Mouse (Mus musculus) brain, adult 10 weeks (tissue): Measurements from ENCODE around the gene Srp54c. TPM values are rescaled to one million over a fixed set of nuclear protein-coding genes. Genes with fewer than 3 reads are reported as not detected.

Experiments used
- polyA plus RNA-seq: library from polyadenylated mRNA; stranded (reverse); fragments of 350-450 nt; fragmentation: Illumina TruSeq; extraction: RNeasy Lipid Tissue Mini Kit (QIAGEN cat#74804); gene quantifications from one replicate; pipeline ENCODE4 v1.2.3, GENCODE M21; 2015; ENCODE audit warnings: low read depth, low replicate concordance

Gene Srp54c
- 77.4 TPM for polyA plus RNA-seq

DNA sequence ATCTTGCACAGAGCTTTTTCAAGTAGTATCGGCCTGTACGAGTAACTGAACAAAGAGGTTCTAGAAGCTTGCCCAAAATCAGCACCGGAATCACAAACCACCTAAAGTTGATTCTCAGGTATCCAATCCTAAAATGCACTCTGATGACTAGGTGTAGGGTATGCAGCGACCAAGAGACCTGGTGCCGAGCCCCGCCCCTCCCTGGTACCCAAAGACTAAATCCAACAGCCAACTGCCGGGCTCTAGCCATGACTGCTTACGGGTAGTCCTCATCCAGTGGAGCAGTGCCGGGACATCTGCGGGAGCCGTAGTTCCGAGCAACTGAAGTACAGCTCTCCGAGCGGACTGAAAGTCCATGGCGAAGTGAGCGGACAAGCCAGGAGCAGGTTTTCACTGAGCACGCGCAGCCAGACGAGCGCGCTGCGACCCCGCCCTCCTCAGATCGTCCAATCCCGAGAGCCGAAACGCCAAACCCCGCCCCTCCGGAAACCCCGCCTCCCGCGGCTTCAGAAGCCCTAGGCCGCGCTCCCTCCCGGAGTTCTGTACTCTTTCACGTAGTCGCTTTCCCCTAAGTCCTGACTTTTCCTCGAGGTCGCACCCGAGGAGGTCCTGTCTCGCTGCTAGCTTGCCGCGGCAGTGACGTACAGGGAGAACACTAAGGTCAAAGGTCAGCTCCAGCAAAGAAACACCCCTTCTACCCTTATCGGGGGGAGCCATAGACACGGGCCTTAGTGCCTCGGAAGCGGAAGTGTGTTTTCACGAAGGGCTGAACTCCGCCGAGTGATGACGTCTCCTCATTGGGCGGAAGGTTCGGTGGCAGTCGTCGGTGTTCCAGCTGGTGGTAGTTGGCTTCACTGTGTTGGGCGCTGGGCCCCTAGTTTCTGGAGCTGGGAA, at the start of gene Srp54c:
TSS of gene Srp54c (plus strand) at position 543 of the 894 bp plus-strand sequence.

DNA sequence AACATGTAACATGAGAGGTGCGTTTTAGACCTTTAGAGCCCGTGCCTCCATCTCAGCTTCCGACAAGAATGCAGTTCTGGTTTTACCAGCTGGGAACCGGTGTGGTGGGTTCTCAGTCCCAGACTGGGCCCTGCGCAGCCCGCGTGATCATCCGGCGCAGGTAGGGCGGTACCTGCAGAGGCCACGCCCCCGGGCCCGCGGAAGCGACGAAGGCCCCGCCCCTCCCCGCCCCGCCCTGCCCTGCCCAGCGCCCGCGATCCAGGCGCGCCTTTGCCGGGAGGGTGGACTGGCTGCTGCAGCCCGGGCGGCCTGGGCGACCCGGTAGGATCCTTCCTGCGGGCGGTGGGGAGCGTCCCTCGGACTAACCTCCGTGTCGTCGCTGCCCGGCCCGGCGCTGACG, 30.7 kb upstream of the Srp54c start, which contains the start of gene 1700047I17Rik2:
TSS of gene 1700047I17Rik2 (plus strand) at position 287 of the 400 bp plus-strand sequence.

DNA sequence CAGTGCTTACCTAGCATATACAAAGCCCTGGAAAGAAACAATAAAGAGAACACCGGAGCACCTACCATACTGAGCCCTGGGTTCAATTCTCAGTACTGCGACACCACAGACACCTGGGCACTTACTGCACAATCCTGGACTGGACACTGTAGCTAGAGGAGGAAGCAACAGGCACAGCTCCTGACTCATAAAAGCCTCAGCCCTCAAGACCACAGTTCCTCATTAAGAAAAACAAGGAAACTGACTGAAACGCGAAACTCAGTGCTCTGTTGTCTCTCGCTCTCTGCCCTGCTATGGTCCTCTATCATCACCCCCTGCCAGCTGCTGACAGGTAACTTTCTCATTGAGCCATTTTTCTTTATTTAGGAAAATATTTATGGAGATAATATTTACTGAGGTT, 69.4 kb downstream of the Srp54c start, which contains the start of gene 1110008L16Rik:
TSS of gene 1110008L16Rik (plus strand) at position 242 of the 400 bp plus-strand sequence.

DNA sequence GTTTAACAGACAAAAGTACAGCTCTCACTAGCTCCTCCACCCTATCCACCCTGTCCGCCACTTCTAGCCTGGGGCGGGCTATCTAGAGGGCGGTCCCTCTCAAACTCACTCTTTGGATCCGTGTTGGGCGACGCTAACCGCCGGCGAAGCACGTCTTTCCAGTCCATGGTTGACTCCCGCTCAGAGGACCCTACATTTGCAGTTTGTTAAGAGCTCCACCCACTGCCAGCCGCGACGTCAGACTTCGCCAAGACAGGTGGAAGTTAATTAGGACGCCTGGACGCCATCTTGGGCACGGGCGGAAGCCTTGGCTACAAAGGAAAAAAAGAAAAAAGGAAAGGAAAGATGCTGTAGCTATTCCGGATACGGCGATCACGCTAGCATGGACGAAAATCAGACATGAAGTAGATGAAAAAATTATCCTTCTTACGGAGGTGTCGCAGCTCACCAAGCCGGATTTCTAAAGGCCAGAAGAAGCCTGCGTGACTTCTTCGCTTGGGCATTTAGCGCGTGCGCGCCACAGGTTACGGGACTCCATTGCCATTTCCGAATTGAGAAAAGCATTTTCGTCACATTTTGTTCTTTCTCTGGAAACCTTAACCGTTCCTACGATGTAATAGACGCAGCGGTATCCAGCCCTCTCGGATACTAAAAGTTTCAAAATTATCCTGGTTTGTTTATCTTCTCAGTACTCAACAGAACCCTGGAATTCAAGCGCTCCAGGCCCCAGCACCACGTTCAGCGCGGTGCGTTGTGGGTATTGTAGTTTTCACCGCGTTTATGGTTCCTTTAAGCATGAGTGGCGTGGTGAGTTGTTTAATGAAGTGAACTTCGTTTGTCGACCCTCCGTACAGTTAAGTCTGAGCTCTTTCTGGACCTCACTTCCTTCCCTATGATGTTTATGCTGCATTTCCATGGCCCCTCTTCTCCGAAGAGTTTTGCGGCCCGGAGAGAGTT, 72.8 kb downstream of the Srp54c start, which contains the start of gene Ppp2r3c:
TSS of gene Ppp2r3c (minus strand) at position 514 of the 957 bp plus-strand sequence.

Other genes starting within 250 kb of the Srp54c start
- gene Gm20403, start 243.6 kb upstream of the Srp54c start, polyA plus RNA-seq: not detected
- 1.9 TPM for gene Baz1a, start 215.8 kb upstream of the Srp54c start, polyA plus RNA-seq
- gene 2700097O09Rik, start 150.1 kb upstream of the Srp54c start, polyA plus RNA-seq: 14.7 TPM
- 117 TPM for gene Srp54a, start 149.9 kb upstream of the Srp54c start, polyA plus RNA-seq
- gene Fam177a, start 105.7 kb upstream of the Srp54c start, polyA plus RNA-seq: 34.6 TPM
- 41.2 TPM for gene Srp54b, start 75.1 kb upstream of the Srp54c start, polyA plus RNA-seq
- not detected for gene 1700047I17Rik2, start 30.6 kb upstream of the Srp54c start, polyA plus RNA-seq
- gene 1110008L16Rik, start 69.4 kb downstream of the Srp54c start, polyA plus RNA-seq: 8.5 TPM
- gene Ppp2r3c, start 72.8 kb downstream of the Srp54c start, polyA plus RNA-seq: 17.9 TPM
- gene Psma6, start 154.1 kb downstream of the Srp54c start, polyA plus RNA-seq: 307 TPM